Mouse (Mus musculus) layer of hippocampus, adult 9-11 months (tissue): ENCODE results near the gene Folr1.

Experiments
- DNase-seq: peaks from one replicate; pipeline ENCODE4 v3.0.0; 2022

Folr1 gene

DNA sequence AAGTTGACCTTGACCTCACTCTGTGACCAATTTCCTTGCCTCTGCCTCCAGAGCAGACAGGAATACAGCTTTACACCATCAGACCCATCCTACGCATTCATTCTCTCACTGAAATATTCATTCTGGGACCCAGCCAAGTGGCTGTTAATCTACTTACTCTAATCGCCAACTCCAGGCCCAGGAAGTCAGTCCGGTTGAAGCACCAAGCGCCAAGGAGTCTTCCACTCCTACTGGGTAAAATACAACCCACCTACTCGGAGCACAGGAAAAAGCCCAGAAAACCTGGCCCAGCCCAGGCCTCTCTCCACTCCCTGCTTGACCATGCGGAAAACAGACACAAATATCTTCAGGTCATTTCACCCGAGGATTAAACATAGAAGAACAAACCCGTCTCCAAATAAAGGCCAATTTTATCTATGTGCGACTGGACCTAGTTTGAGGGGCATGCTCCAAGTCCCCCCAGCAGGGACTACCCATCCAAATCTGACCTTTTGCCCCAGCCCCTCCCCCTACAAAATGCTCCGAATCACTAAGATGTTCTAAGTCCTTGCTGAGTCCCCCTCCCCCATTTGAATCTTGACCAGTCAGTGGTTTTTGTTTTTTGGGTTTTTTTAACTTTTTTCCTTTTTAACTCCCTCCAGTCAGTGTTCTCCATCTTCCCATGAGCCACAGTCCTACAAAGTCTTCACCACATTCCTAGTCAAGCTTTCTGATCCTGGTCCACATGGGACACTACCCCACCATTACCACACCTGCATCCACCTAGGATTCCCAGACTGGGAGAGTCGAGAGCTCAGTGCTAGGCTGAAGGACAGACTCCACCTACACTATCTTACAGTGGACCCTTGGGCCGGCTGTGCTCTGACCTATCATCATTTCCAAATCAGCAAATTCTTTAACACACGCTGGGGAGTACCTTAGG lies 2.1 kb downstream of the Folr1 start:
- DNase-seq, result no peak

DNA sequence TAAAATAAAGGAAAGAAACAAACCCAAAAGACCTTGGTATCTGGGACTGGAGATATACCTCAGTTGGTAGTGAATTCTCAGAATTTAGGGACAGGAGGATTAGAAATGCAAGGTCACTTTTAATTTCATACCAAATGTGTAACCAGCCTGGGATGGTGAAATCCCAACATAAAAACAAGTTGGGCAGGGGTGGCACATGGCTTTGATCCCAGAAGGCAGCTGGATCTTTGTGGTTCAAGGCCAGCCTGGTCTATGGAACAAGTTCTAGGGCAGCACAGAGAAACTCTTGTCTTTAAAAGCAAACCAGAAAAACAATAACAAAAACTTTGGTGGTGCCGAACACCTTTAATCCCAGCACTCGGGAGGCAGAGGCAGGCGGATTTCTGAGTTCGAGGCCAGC lies 3.1 kb downstream of the Folr1 start:
- DNase-seq, result no peak

- DNase-seq, result no peak
Observed at GRCm38 (mm10) chr7:101866491-101867265, 3.9 kb downstream of the Folr1 start.

DNA sequence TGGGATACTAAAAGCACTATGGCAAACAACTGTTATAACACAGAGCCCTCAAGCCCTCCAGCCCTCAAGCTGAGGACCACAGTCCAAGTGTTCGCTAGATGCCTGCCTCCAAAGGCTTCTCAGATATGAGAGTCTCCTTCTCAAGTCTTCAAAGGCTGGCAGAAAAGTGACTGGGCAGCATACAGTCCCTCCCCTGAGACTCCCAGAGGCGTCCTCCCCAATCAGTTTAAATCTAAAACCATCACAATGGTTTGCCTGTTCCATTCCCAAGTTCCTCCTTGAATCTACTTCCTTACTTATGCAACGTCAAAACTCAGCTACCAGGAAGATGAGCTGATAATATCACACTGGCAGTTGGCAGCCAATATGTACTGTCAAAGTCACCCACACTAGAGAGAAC lies 7.2 kb downstream of the Folr1 start, which contains the start of gene Anapc15:
Gene Anapc15 (plus strand): TSS at position 301 of the 400 bp plus-strand sequence.
- no peak for DNase-seq

GRCm38 (mm10) chr7:101862291-101862690 lies 8.3 kb downstream of the Folr1 start:
- no peak for DNase-seq

- DNase-seq, result no peak
Observed at GRCm38 (mm10) chr7:101860978-101861377, 9.6 kb downstream of the Folr1 start.

GRCm38 (mm10) chr7:101858362-101858761 lies 12.2 kb downstream of the Folr1 start:
- DNase-seq, result peak; percentile 32

GRCm38 (mm10) chr7:101857094-101857493 lies 13.5 kb downstream of the Folr1 start, which contains the start of gene Folr2:
Gene Folr2, minus strand, starts transcription at chr7:101857194.
- no peak for DNase-seq

DNA sequence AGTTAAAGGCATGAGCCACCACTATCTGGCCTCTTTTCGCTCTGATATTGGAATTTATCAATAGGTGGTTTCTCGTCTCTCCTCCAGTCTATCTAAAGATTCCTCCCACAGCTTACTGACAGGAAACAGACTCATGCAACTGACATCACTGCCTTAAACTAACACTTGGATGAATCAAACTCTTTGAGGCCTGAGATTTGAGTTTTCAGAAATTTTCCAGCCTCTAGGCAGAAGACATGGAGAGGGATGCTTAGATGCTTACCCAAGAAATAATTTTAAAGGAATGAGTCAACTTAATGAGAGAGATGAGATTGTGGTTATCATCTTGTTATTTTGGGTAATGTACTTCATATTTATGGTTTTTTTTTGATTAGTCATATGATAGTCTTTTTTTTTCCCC lies 16.8 kb downstream of the Folr1 start:
- DNase-seq, result no peak

DNA sequence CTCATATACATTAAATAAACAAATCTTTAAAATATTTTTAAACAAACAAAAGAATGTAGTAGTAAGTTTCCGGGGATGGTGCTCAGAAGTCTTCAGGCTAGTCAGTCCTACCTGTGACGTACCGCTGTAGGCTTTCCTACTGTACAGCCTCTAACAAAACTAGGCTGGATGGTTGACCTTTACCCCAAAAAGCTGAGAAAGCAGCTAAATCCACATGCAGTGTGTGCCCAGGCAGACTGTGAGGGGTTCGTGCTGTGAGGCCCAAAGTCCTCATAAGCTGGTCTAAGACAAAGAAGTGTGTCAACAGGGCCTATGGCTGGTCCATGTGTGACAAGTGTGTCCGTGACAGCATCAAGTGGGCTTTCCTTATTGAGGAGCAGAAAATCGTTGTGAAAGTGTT lies 17.7 kb downstream of the Folr1 start:
- DNase-seq, result no peak

- DNase-seq, result no peak
Observed at GRCm38 (mm10) chr7:101851689-101852088, 18.9 kb downstream of the Folr1 start.

DNA sequence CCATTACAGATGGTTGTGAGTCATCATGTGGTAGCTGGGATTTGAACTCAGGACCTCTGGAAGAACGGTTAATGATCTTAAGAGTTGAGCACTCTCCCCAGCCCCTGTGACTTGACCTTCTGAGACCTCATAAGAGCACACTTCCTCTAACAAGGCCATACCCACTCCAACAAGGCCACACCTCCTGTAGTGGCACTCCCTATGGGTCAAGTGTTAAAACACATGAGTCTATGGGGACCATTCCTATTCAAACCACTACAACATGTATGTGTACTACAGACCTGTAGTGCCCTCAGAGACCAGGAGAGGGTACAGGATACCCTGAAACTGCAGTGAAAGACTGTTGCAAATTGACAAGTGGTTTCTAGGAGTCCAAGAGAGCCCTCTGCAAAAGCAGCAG lies 22.7 kb downstream of the Folr1 start:
- no peak for DNase-seq

DNA sequence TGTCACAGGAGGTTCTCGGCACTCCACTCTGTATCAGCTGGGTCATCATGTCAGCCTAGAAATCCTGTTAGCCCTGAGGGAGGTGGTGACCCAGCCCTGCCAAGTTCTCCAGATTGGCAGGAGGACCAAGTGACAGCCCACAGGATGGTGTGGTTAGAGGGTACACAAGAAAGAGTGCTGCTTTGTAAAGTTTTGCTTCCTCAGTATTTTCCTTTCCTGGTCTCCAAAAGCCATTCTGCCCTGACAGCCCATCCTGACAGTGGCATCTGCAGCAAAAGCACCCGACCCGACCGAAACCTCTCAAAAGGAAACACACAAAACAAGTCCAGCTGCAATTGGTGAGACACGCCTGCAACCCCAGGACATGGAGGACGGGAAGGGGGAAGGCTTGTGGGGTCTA lies 26.4 kb downstream of the Folr1 start:
- DNase-seq, result no peak

DNA sequence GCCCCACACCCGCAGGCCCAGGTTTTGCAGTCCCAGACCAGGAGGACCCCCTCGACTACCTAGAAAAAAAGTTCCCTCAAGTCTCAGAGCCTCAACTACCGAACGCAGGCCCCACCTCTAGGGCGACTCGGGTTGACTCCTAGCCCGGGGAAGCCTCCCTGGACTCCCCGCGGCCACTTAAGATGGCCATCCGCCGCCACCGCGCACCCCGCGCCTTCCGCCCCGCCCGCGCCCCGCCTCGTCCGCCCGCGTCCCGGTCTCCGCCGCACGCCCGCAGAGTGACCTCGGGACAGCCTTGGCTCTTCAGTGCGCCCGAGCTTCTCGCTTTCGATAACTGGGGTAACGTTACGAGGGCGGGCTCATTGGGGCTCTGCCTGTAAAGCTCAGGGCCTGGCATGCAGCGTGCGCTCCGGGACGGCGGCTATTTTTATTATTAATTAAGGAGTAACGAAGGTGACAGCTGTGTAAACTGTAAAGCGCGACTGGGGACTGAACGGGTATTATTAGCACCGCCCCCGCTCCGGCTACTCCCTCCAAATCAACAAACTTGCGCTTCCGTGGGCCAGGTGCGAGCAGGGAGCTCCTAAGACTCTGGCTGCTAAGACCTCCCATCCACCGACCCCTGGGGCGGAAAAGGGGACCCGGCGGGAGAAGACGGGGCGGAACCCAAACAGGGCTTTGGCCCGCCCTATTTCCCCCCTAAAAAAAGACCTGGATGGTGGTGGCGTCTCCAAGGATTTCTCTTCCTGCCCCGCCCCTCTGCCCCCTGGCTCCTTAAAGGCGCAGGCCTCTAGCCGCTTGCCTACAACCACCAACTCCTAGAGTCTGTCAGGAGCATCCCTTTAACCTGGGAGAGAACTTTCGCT lies 32.7 kb downstream of the Folr1 start, which contains the start of gene Inppl1:
Gene Inppl1 (minus strand): TSS at position 624 of the 866 bp plus-strand sequence.
- DNase-seq, result peak; percentile 74

DNA sequence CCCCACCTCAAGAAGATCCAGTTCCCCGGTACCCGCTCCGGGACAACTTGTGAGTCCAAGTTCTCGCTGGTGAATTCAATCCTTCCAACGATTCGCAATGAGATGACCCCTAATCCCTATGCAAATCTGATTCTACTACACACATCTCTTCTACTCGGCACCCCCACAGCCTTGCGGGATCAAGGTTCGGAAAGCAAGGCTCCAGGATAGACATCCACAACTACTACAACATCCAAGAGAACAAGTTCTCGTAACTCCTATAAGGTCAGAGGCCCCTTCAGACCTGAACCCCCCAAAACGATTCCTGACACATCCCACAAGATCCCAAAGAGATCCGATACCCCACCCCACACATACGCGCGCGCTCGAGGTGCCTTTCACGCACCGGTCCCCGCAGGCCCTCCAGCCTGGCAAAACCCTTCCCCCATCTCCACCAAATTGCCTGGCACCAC lies 33.4 kb downstream of the Folr1 start:
- no peak for DNase-seq

DNA sequence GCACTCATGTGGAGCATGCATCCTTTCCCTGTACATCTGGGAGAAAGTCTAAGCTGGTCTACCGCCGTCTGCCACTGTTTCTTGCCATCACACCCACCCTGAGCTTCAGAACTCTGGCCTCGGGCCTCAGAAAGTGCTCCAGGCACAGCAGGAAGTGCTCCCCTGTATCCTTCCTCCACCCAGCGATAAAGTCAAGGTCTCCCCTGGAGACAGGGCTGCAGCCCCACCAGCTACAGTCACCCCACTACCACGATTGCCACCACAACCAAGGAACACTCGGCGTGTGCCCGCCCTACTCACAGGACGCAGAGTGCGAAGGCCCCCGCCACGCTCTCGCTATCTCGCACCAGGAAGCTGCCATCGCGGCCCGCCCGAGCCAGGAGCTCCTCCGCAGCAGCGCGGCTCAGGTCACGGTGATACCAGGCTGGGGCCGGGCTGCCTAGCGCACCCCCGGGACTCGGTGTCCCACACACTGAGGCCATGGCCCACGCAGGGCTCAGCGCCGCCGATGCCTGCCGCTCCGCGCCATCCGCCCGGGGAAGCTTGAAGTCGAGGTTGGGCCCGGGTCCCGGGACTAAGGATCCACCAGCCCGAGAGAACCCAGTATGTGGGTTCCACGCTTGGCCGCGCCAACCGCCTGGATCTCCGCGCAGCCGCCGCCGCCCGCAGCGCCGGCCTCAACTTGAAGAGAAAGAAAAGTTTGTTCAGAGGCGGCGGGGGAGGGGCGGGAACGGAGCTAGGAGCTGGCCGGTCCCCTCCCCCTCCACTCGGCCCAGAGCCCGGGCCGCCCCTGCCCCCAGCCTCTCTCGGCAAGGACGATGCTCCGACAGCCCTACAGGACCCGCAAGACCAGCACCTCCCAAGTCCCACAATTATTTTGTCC lies 34.1 kb downstream of the Folr1 start:
- DNase-seq, result peak; percentile 25

GRCm38 (mm10) chr7:101835457-101836109 lies 35.0 kb downstream of the Folr1 start:
- no peak for DNase-seq

DNA sequence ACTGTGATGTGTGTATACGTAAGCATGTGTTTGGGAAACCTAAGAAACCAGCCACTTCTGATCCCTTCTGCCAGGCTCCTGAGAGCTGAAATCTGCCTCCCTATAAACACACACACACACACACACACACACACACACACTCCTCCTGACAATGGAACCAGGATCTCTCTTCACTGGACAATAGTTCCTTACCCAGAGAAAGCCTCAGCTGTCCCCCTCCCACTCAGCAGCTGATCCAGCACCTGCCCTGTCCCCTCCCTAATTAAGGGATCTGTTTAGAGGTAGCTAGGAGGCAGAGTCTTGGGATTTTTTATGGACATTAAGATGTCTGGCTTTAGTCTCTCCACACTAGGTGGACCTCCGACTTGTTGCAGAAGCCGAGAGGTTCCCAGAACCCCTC lies 35.7 kb downstream of the Folr1 start:
- DNase-seq, result no peak

GRCm38 (mm10) chr7:101833916-101834584 lies 36.5 kb downstream of the Folr1 start:
- DNase-seq, result no peak

- no peak for DNase-seq
Observed at GRCm38 (mm10) chr7:101833352-101833751, 37.2 kb downstream of the Folr1 start.
